Mouse (Mus musculus) urinary bladder, postnatal 10 days (tissue): Measurements from ENCODE around the gene Gdf15.

Source experiments
- DNase-seq: peaks from one replicate; pipeline ENCODE4 v3.0.0; 2022; ENCODE audit warnings: low spot score

The Gdf15 gene

GRCm38 (mm10) chr8:70657214-70657613, 25.0 kb upstream of the Gdf15 start:
- DNase-seq = no peak

GRCm38 (mm10) chr8:70656193-70656790, 24.0 kb upstream of the Gdf15 start:
- DNase-seq = no peak

- DNase-seq = no peak
Measured at GRCm38 (mm10) chr8:70655469-70655868, 23.2 kb upstream of the Gdf15 start.

- no peak for DNase-seq
Measured at GRCm38 (mm10) chr8:70654121-70654520, 21.9 kb upstream of the Gdf15 start.

- no peak for DNase-seq
Measured at GRCm38 (mm10) chr8:70653226-70653625, 21.0 kb upstream of the Gdf15 start.

GRCm38 (mm10) chr8:70650351-70650750, 18.1 kb upstream of the Gdf15 start:
- DNase-seq = no peak

- no peak for DNase-seq
Measured at GRCm38 (mm10) chr8:70649324-70649723, 17.1 kb upstream of the Gdf15 start.

- no peak for DNase-seq
Measured at GRCm38 (mm10) chr8:70648921-70649320, 16.7 kb upstream of the Gdf15 start.

- no peak for DNase-seq
Measured at GRCm38 (mm10) chr8:70648164-70648442, 15.8 kb upstream of the Gdf15 start.

GRCm38 (mm10) chr8:70647343-70648163, 15.3 kb upstream of the Gdf15 start:
- DNase-seq = no peak

- no peak for DNase-seq
Measured at GRCm38 (mm10) chr8:70646775-70647174, 14.5 kb upstream of the Gdf15 start.

GRCm38 (mm10) chr8:70646369-70646768, 14.1 kb upstream of the Gdf15 start:
- no peak for DNase-seq

GRCm38 (mm10) chr8:70645501-70646224, 13.4 kb upstream of the Gdf15 start:
- no peak for DNase-seq

GRCm38 (mm10) chr8:70644065-70644464, 11.8 kb upstream of the Gdf15 start:
- DNase-seq = no peak

- no peak for DNase-seq
Measured at GRCm38 (mm10) chr8:70643019-70643418, 10.8 kb upstream of the Gdf15 start.

GRCm38 (mm10) chr8:70638752-70639151, 6.5 kb upstream of the Gdf15 start:
- no peak for DNase-seq

GRCm38 (mm10) chr8:70636838-70637237, 4.6 kb upstream of the Gdf15 start:
- no peak for DNase-seq

GRCm38 (mm10) chr8:70635527-70635926, 3.3 kb upstream of the Gdf15 start:
- no peak for DNase-seq

- no peak for DNase-seq
Measured at GRCm38 (mm10) chr8:70634066-70634465, 1.8 kb upstream of the Gdf15 start.

- no peak for DNase-seq
Measured at GRCm38 (mm10) chr8:70631436-70631835, 820 bp downstream of the Gdf15 start.

GRCm38 (mm10) chr8:70630532-70631381, 1.5 kb downstream of the Gdf15 start:
- DNase-seq = no peak
